Mouse (Mus musculus): ENCODE data around the gene Fam183b.

- no peak for TF ChIP-seq CTCF (IDR thresholded peaks at IDR 0.05; ENCODE audit: borderline replicate concordance, insufficient read depth, low read length)
- no peak for TF ChIP-seq POLR2A (IDR thresholded peaks at IDR 0.05; ENCODE audit: low read depth, low read length)
These were observed 13.9 kb upstream of the Fam183b start for GRCm38 (mm10) chr11:58815676-58816075.
